Comparison of ENCODE assay signal across 16 mouse cellular contexts in the genomic region with DNA sequence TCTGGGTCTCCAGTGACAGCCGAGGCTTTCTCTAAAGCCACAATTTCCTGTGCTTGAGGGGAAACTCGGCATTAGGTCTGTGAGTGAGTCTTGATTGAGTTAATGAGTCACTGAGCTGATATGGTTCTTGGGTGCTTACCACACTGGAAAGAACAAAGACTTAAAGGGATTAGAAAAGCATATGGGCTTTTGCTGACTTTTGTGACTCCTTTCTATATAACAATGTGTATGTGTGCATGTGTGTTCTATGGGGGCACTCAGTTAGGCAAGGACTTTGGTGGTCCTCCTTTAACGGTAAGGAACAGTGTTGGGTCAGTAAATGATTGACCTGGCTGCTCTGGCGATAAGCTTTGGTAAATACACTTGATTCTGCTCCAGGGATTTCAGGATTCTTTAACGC. TPM values are rescaled to one million over a fixed set of nuclear protein-coding genes. Genes with fewer than 3 reads are reported as not detected.
DNase-seq lines count a peak whose midpoint lies in the region; ATAC-seq lines count a peak whose summit lies in the region.
"Had no signal": no experiment of that assay in that cellular context is flagged by ENCODE, and none has a peak within 500 bp of the region (broad histone marks: within the 10 kb centered on the region; RNA-seq: fewer than 3 reads in every experiment).

No protein-coding gene starts in this region.

- H3K4me2 ChIP-seq in liver, embryonic 13.5 days = no peak overlapping the region
- H3K4me2 ChIP-seq: hindbrain, embryonic 14.5 days; neural tube, embryonic 12.5 days had no signal

- DNase-seq in 3T3-L1 (ENCODE audit: low read depth, low spot score) = peak; percentile 77
- peak; percentile 13 for DNase-seq in T-cell, adult 2 months (ENCODE audit: low spot score)
- DNase-seq in kidney, adult 18-20 months = peak; percentile 62
- DNase-seq in liver, embryonic 13.5 days = no peak
- no peak for DNase-seq in left cerebral cortex, adult 8-10 months (ENCODE audit: low spot score in 2 of 2)
- no peak for DNase-seq in layer of hippocampus, postnatal 36 days
- DNase-seq in adrenal gland, postnatal 10 days = no peak
- DNase-seq in testis, postnatal 10 days (ENCODE audit: low spot score) = no peak
- DNase-seq: cerebellum, adult 11 months; embryo, embryonic 11 days; heart, adult 2 months; right cerebral cortex, adult 18-20 months had no signal

- H3K27me3 ChIP-seq in liver, embryonic 13.5 days = no peaks in the 10 kb centered on the region
- H3K27me3 ChIP-seq: neural tube, embryonic 12.5 days had no signal

- peak overlapping the region; percentile 30 for H3K4me3 ChIP-seq in liver, embryonic 13.5 days (replicated peaks)
- H3K4me3 ChIP-seq: heart, adult 2 months; neural tube, embryonic 12.5 days had no signal

- no peaks in the 10 kb centered on the region for H3K4me1 ChIP-seq in liver, embryonic 13.5 days (replicated peaks)
- H3K4me1 ChIP-seq: neural tube, embryonic 12.5 days had no signal

- H3K27ac ChIP-seq in liver, embryonic 13.5 days = peak overlapping the region; percentile 27; the same call in 1 of the 2 replicates
- H3K27ac ChIP-seq: heart, adult 2 months; hindbrain, embryonic 14.5 days; neural tube, embryonic 12.5 days had no signal

- no peaks in the 10 kb centered on the region for H3K9me3 ChIP-seq in liver, embryonic 13.5 days (replicated peaks)
- H3K9me3 ChIP-seq: neural tube, embryonic 12.5 days had no signal

- peak; percentile 45; the same call in 1 of the 2 replicates for ATAC-seq in liver, embryonic 13.5 days (ENCODE audit: low read depth)
- ATAC-seq: forebrain, embryonic 14.5 days had no signal

- no peak overlapping the region for H3K9ac ChIP-seq in liver, embryonic 13.5 days
- H3K9ac ChIP-seq: hindbrain, embryonic 14.5 days; neural tube, embryonic 12.5 days had no signal

- 21% methylated on average over 5 of the region's 5 CpGs for WGBS in liver, embryonic 13.5 days (ENCODE audit: insufficient replicate concordance)

- H3K36me3 ChIP-seq in liver, embryonic 13.5 days = no peaks in the 10 kb centered on the region
- H3K36me3 ChIP-seq: neural tube, embryonic 12.5 days had no signal

RNA-seq across cellular contexts. Expression of gene Phldb2, which starts 0.9 kb away (rescaled TPM):
- 12.9 and 14.1 TPM in 2 replicates for polyA plus RNA-seq in liver, embryonic 13.5 days (2015; fragmentation: Nextera tagmentation; extraction: Ambion mirVana)
- total RNA-seq in left cerebral cortex, adult 8-10 months (2022) = 1 to 10 TPM; 6.1 to 8.0 (median 7.6) TPM
- total RNA-seq in layer of hippocampus, postnatal 36 days (2021) = 1 to 10 TPM; 4.9 to 8.0 TPM
- 10 to 100 TPM; 34.3 to 46.2 TPM for total RNA-seq in adrenal gland, postnatal 10 days (2021)
- total RNA-seq: megakaryocyte-erythroid progenitor cell, adult 5-6 weeks had no signal

RNA-seq across cellular contexts. Expression of gene Plcxd2, which starts 57.5 kb away (rescaled TPM):
- 2.2 and 2.7 TPM in 2 replicates for polyA plus RNA-seq in liver, embryonic 13.5 days (2015; fragmentation: Nextera tagmentation; extraction: Ambion mirVana)
- total RNA-seq in left cerebral cortex, adult 8-10 months (2022) = 10 to 100 TPM; 53.2 to 61.9 (median 56.1) TPM
- 10 to 100 TPM; 16.4 to 18.4 TPM for total RNA-seq in layer of hippocampus, postnatal 36 days (2021)
- 1 to 10 TPM; 2.5 to 2.7 TPM for total RNA-seq in adrenal gland, postnatal 10 days (2021)

Comparison
In these comparisons a context has a peak if more than half of its experiments do, and no peak if none do; other contexts are left out.
1. DNase-seq: peak in 3T3-L1 (single experiment), T-cell, adult 2 months (single experiment) and kidney, adult 18-20 months (single experiment); none in liver, embryonic 13.5 days (single experiment), left cerebral cortex, adult 8-10 months (0 of 2), layer of hippocampus, postnatal 36 days (0 of 2), adrenal gland, postnatal 10 days (single experiment) and testis, postnatal 10 days (single experiment).
2. RNA of gene Plcxd2, which starts 57.5 kb away (total RNA-seq): 53.2 to 61.9 TPM in left cerebral cortex, adult 8-10 months and 16.4 to 18.4 TPM in layer of hippocampus, postnatal 36 days; 2.5 to 2.7 TPM in adrenal gland, postnatal 10 days; every median in the first group is over 4 times any median in the second.